Mouse (Mus musculus): ENCODE results near the gene Wfdc16. TPM values are rescaled to one million over a fixed set of nuclear protein-coding genes. Genes with fewer than 3 reads are reported as not detected.

The Wfdc16 gene
- not detected in 2 replicates for polyA plus RNA-seq (2015; fragmentation: Nextera tagmentation; extraction: Ambion mirVana)

DNA sequence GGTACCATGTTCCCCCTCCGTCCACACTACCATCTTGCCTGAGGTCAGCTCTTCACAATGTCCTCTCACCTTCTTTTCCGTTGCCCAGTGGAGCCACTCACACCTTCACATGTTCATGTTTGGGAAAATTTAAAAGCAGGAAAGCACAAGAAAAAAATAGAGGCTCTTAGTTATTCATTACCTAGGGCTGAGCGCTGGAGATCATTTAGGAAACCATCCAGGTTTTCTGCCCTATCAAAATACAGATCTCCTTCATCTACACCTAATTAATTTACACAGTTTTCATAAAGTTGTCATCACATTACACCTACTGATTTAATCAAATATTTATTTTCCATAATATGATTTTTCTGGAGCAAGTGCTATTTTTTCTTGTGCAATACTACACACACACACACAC lies at the start of gene Wfdc16:
Gene Wfdc16, minus strand, starts transcription at position 101 of the 400 bp plus-strand sequence.
- Histone ChIP-seq H3K4me2 (no peak within 1 kb of the TSS), H3K4me1 (replicated peaks) (0 out of 2 replicates have a peak, but pooled peaks cover 2% of the 10 kb centered on the region), H3K27me3 (no peaks in the 10 kb centered on the region), H3K27ac (no peak within 1 kb of the TSS), H3K36me3 (no peaks in the 10 kb centered on the region), H3K9ac (no peak within 1 kb of the TSS), H3K4me3 (no peak within 1 kb of the TSS), H3K9me3 (replicated peaks) (no peaks in the 10 kb centered on the region)
- 79% methylated on average over 3 of the region's 3 CpGs for WGBS
- ATAC-seq (replicated peaks; ENCODE audit: insufficient number of reproducible peaks, insufficient read depth, low FRiP score, low read depth): no peak

GRCm38 (mm10) chr2:164684807-164685206 lies 46.2 kb upstream of the Wfdc16 start, which contains the start of gene Wfdc13:
Gene Wfdc13, plus strand, starts transcription at chr2:164685107.
- Histone ChIP-seq H3K27me3 (0 out of 2 replicates have a peak, but pooled peaks cover 6% of the 10 kb centered on the region), H3K36me3 (no peaks in the 10 kb centered on the region), H3K4me2 (no peak within 1 kb of the TSS), H3K9ac (no peak within 1 kb of the TSS), H3K4me3 (no peak within 1 kb of the TSS), H3K4me1 (replicated peaks) (no peaks in the 10 kb centered on the region), H3K27ac (no peak within 1 kb of the TSS), H3K9me3 (replicated peaks) (no peaks in the 10 kb centered on the region)
- no peak for ATAC-seq (replicated peaks; ENCODE audit: insufficient number of reproducible peaks, insufficient read depth, low FRiP score, low read depth)
- WGBS: 65% methylated on average over 3 of the region's 3 CpGs

- Histone ChIP-seq H3K36me3 (no peaks in the 10 kb centered on the region), H3K4me3 (no peak overlapping the region), H3K4me1 (replicated peaks) (peaks cover 5% of the 10 kb centered on the region; the same call in 1 of the 2 replicates), H3K27ac (no peak overlapping the region), H3K9ac (no peak overlapping the region), H3K27me3 (no peaks in the 10 kb centered on the region), H3K4me2 (no peak overlapping the region), H3K9me3 (replicated peaks) (no peaks in the 10 kb centered on the region)
- ATAC-seq (replicated peaks; ENCODE audit: insufficient number of reproducible peaks, insufficient read depth, low FRiP score, low read depth): no peak
- 58% methylated on average over 3 of the region's 3 CpGs for WGBS
These were observed 41.3 kb upstream of the Wfdc16 start for GRCm38 (mm10) chr2:164679906-164680305.

DNA sequence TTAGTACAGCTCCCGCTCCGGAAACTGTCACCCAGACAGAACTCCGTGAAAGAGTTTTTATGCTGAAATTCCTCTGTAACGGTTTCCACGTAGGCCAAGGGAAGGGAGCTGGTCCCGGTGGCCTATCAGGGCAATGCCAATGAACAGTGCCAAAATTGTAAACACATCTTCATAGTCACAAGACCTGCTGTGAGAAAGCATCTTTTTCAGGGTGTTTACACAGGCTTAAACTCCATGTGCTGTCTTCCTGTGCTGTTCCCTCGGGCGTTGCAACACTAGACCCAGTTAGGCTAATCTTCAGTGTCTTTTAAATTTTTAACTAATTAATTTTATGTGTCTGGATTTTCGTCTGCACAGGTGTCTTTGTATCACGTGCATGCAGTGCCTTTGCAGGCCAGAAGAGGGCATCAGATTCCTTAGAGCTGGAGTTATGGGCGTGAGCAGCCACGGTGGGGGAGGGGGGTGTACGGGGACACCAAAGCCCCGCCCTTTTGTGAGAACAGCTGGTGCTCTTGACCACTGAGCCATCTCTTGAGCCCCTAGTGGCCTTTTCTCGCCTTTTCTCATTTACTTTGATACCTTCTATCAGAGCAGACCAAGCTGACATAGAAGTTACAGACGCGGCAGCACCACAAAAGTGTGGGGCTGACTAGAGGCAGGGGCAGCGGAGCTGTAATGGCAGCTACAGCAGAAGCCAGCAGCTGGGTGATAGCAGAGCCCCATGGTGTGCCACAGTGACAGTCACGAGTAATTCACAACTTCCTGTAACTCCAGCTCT lies 40.4 kb upstream of the Wfdc16 start:
- Histone ChIP-seq H3K4me2 (peak overlapping the region; percentile 60), H3K4me3 (peak overlapping the region; percentile 35), H3K36me3 (no peaks in the 10 kb centered on the region), H3K9me3 (replicated peaks) (no peaks in the 10 kb centered on the region), H3K27ac (no peak overlapping the region), H3K4me1 (replicated peaks) (peaks cover 5% of the 10 kb centered on the region; the same call in 1 of the 2 replicates), H3K9ac (no peak overlapping the region), H3K27me3 (no peaks in the 10 kb centered on the region)
- ATAC-seq (replicated peaks; ENCODE audit: insufficient number of reproducible peaks, insufficient read depth, low FRiP score, low read depth): peak; percentile 60; the same call in 1 of the 2 replicates
- 15% methylated on average over 19 of the region's 19 CpGs for WGBS

- 72% methylated on average over 16 of the region's 16 CpGs for WGBS
- H3K36me3 ChIP-seq: no peaks in the 10 kb centered on the region
- no peak overlapping the region for H3K27ac ChIP-seq
- no peak overlapping the region for H3K9ac ChIP-seq
- peaks cover 5% of the 10 kb centered on the region; the same call in 1 of the 2 replicates for H3K4me1 ChIP-seq (replicated peaks)
- no peaks in the 10 kb centered on the region for H3K9me3 ChIP-seq (replicated peaks)
- H3K27me3 ChIP-seq: no peaks in the 10 kb centered on the region
- H3K4me3 ChIP-seq: no peak overlapping the region
- no peak overlapping the region for H3K4me2 ChIP-seq
- no peak for ATAC-seq (replicated peaks; ENCODE audit: insufficient number of reproducible peaks, insufficient read depth, low FRiP score, low read depth)
These were observed 38.5 kb upstream of the Wfdc16 start for GRCm38 (mm10) chr2:164676916-164677685.

- no peak for ATAC-seq (replicated peaks; ENCODE audit: insufficient number of reproducible peaks, insufficient read depth, low FRiP score, low read depth)
- H3K9ac ChIP-seq: no peak overlapping the region
- no peaks in the 10 kb centered on the region for H3K27me3 ChIP-seq
- no peaks in the 10 kb centered on the region for H3K9me3 ChIP-seq (replicated peaks)
- H3K4me1 ChIP-seq (replicated peaks): peaks cover 5% of the 10 kb centered on the region; the same call in 1 of the 2 replicates
- H3K36me3 ChIP-seq: no peaks in the 10 kb centered on the region
- WGBS: 79% methylated on average over 7 of the region's 7 CpGs
- H3K27ac ChIP-seq: no peak overlapping the region
- no peak overlapping the region for H3K4me2 ChIP-seq
- no peak overlapping the region for H3K4me3 ChIP-seq
These were observed 37.5 kb upstream of the Wfdc16 start for GRCm38 (mm10) chr2:164676103-164676502.

GRCm38 (mm10) chr2:164673987-164674386 lies 35.4 kb upstream of the Wfdc16 start, which contains the start of gene Wfdc11:
Gene Wfdc11, minus strand, starts transcription at chr2:164674087.
- H3K9me3 ChIP-seq (replicated peaks): no peaks in the 10 kb centered on the region
- 63% methylated on average over 7 of the region's 7 CpGs for WGBS
- H3K9ac ChIP-seq: no peak within 1 kb of the TSS
- H3K27me3 ChIP-seq: no peaks in the 10 kb centered on the region
- H3K36me3 ChIP-seq: no peaks in the 10 kb centered on the region
- H3K4me2 ChIP-seq: no peak within 1 kb of the TSS
- H3K4me3 ChIP-seq: no peak within 1 kb of the TSS
- H3K4me1 ChIP-seq (replicated peaks): peaks cover 3% of the 10 kb centered on the region; the same call in 1 of the 2 replicates
- ATAC-seq (replicated peaks; ENCODE audit: insufficient number of reproducible peaks, insufficient read depth, low FRiP score, low read depth): no peak
- H3K27ac ChIP-seq: no peak within 1 kb of the TSS

DNA sequence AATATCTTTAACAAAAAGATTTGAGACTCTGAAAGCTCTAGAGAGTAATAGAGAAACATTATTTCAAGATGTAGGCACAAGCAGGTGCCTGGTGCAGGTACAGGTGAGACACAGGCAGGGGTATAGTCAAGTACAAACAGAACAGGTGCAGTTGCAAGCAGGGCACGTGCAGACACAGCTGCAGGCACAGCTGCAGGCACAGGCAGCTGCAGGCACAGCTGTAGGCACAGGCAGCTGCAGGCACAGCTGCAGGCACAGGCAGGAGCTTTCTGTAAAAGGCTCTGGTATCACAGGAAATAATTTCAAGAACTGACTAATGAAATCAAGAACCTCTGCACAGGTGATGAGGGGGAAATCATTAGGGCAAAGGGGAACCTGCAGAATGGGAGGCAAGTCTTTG lies 32.3 kb upstream of the Wfdc16 start:
- no peaks in the 10 kb centered on the region for H3K9me3 ChIP-seq (replicated peaks)
- ATAC-seq (replicated peaks; ENCODE audit: insufficient number of reproducible peaks, insufficient read depth, low FRiP score, low read depth): no peak
- H3K4me2 ChIP-seq: no peak overlapping the region
- no peaks in the 10 kb centered on the region for H3K36me3 ChIP-seq
- H3K27ac ChIP-seq: no peak overlapping the region
- no peak overlapping the region for H3K9ac ChIP-seq
- WGBS: 26% methylated on average over 1 of the region's 1 CpGs
- H3K4me1 ChIP-seq (replicated peaks): no peaks in the 10 kb centered on the region
- no peak overlapping the region for H3K4me3 ChIP-seq
- H3K27me3 ChIP-seq: no peaks in the 10 kb centered on the region

DNA sequence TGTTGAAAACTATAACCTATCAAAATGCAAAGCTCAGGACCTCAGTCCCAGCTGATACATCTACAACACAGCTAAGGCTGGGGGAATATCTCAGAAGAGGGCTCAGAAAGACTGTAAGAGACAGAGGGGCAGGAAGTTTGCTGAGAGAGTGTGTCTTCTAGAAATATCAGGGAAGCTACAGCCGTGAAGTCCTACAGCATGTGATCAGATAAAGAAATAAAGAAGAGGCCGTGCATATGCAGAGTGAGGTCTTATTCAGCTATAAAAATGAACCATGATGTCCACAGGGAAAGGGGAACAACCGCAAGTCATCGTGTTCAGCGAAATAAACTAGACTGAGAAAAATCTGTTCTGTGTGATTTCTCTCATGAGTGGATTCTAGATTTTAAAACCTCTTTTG lies 31.7 kb upstream of the Wfdc16 start:
- H3K27me3 ChIP-seq: no peaks in the 10 kb centered on the region
- no peak overlapping the region for H3K4me2 ChIP-seq
- no peaks in the 10 kb centered on the region for H3K36me3 ChIP-seq
- 77% methylated on average over 5 of the region's 5 CpGs for WGBS
- no peak for ATAC-seq (replicated peaks; ENCODE audit: insufficient number of reproducible peaks, insufficient read depth, low FRiP score, low read depth)
- no peak overlapping the region for H3K4me3 ChIP-seq
- H3K4me1 ChIP-seq (replicated peaks): no peaks in the 10 kb centered on the region
- H3K9me3 ChIP-seq (replicated peaks): no peaks in the 10 kb centered on the region
- no peak overlapping the region for H3K9ac ChIP-seq
- H3K27ac ChIP-seq: no peak overlapping the region

GRCm38 (mm10) chr2:164664851-164665250 lies 26.3 kb upstream of the Wfdc16 start:
- H3K9me3 ChIP-seq (replicated peaks): no peaks in the 10 kb centered on the region
- H3K4me1 ChIP-seq (replicated peaks): no peaks in the 10 kb centered on the region
- no peak overlapping the region for H3K9ac ChIP-seq
- H3K4me2 ChIP-seq: no peak overlapping the region
- no peaks in the 10 kb centered on the region for H3K36me3 ChIP-seq
- 79% methylated on average over 7 of the region's 7 CpGs for WGBS
- no peak overlapping the region for H3K4me3 ChIP-seq
- no peak for ATAC-seq (replicated peaks; ENCODE audit: insufficient number of reproducible peaks, insufficient read depth, low FRiP score, low read depth)
- H3K27me3 ChIP-seq: no peaks in the 10 kb centered on the region
- no peak overlapping the region for H3K27ac ChIP-seq

GRCm38 (mm10) chr2:164656483-164656882 lies 17.9 kb upstream of the Wfdc16 start, which contains the start of gene Wfdc9:
Gene Wfdc9, minus strand, starts transcription at chr2:164656583.
- H3K27me3 ChIP-seq: 0 out of 2 replicates have a peak, but pooled peaks cover 6% of the 10 kb centered on the region
- no peaks in the 10 kb centered on the region for H3K9me3 ChIP-seq (replicated peaks)
- ATAC-seq (replicated peaks; ENCODE audit: insufficient number of reproducible peaks, insufficient read depth, low FRiP score, low read depth): no peak
- whole genome bisulfite sequencing: 77% methylated on average over 9 of the region's 9 CpGs
- H3K9ac ChIP-seq: no peak within 1 kb of the TSS
- H3K4me2 ChIP-seq: no peak within 1 kb of the TSS
- H3K27ac ChIP-seq: no peak within 1 kb of the TSS
- H3K4me3 ChIP-seq: no peak within 1 kb of the TSS
- no peaks in the 10 kb centered on the region for H3K36me3 ChIP-seq
- no peaks in the 10 kb centered on the region for H3K4me1 ChIP-seq (replicated peaks)

Data from heart, embryonic 15.5 days (tissue).